ENCODE assay signal across 10 mouse cellular contexts in the genomic region with DNA sequence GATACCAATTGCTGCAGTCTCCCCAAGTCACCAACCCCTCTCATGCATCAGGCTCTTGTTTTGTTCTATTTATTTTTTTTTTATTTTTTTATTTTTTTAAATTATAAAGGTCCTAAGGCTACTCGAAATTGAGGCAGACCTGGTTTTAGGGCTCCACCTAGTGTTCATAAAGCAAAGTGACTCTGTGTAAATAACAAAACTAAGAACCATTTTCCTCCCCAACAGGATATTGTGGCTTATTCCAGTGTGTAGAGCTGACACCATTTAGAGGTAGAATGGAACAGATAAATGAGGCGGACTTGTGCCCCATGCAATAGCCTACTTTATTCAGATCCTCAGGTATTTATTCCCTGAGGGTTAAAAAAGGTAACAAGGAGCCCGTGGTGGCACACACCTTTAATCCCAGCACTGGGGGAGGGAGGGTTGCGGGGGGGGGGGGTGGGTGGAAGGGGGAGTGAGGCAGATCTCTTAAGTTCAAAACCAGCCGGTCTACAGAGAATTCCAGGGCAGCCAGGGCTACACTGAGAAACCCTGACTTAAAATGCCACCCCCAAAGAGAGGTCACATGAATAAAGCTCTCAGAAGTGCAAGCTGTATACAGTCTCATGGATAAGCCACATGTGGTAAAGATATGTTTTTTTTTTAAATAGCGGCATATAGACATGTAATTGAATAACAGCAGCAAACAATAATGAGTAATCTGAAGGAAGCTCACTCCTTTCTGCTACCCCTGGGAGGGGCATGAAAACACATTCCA. TPM values are rescaled to one million over a fixed set of nuclear protein-coding genes. Genes with fewer than 3 reads are reported as not detected.
A peak's percentile ranks its signal among the peaks of the same experiment; 100 is the strongest.
DNase-seq lines count a peak whose midpoint lies in the region; ATAC-seq and TF ChIP-seq lines count a peak whose summit lies in the region.
"Had no signal": no experiment of that assay in that cellular context is flagged by ENCODE, and none has a peak within 500 bp of the region (broad histone marks: within the 10 kb centered on the region; RNA-seq: fewer than 3 reads in every experiment).

No protein-coding gene starts in this region.

- no peaks in the 10 kb centered on the region for H3K4me1 ChIP-seq in limb, embryonic 14.5 days (ENCODE audit: control insufficient read depth, insufficient read depth, low read length)
- H3K4me1 ChIP-seq in limb, embryonic 10.5 days, result peaks cover 5% of the 10 kb centered on the region; the same call in 1 of the 2 replicates
- no peaks in the 10 kb centered on the region; the same call in 1 of the 2 replicates for H3K4me1 ChIP-seq in forebrain, embryonic 15.5 days
- no peaks in the 10 kb centered on the region for H3K4me1 ChIP-seq in midbrain, embryonic 15.5 days
- H3K4me1 ChIP-seq in heart, embryonic 11.5 days (ENCODE audit: control insufficient read depth, insufficient read depth, low read length), result no peaks in the 10 kb centered on the region

- H3K27ac ChIP-seq in limb, embryonic 14.5 days (replicated peaks; ENCODE audit: low read depth, low read length), result no peak overlapping the region
- no peak overlapping the region for H3K27ac ChIP-seq in limb, embryonic 10.5 days
- no peak overlapping the region for H3K27ac ChIP-seq in forebrain, embryonic 15.5 days (replicated peaks)
- no peak overlapping the region for H3K27ac ChIP-seq in midbrain, embryonic 15.5 days
- H3K27ac ChIP-seq in heart, embryonic 11.5 days (ENCODE audit: low read depth, low read length), result no peak overlapping the region
- H3K27ac ChIP-seq: embryonic facial prominence, embryonic 13.5 days; limb, embryonic 15.5 days had no signal

- no peak for ATAC-seq in limb, embryonic 14.5 days (ENCODE audit: low FRiP score, low read depth)
- peak; percentile 72 for ATAC-seq in forebrain, embryonic 15.5 days (replicated peaks)
- peak; percentile 75 for ATAC-seq in midbrain, embryonic 15.5 days (replicated peaks)
- no peak for ATAC-seq in heart, embryonic 11.5 days (replicated peaks; ENCODE audit: insufficient number of reproducible peaks, low FRiP score, low TSS enrichment)

- no peak for TF ChIP-seq POLR2A in limb, embryonic 14.5 days (IDR thresholded peaks at IDR 0.05; ENCODE audit: borderline replicate concordance, extremely low read depth, insufficient read depth, insufficient read length)

- H3K36me3 ChIP-seq in limb, embryonic 14.5 days (ENCODE audit: control insufficient read depth, insufficient read depth, low read length), result no peaks in the 10 kb centered on the region
- H3K36me3 ChIP-seq in limb, embryonic 10.5 days, result no peaks in the 10 kb centered on the region
- H3K36me3 ChIP-seq in forebrain, embryonic 15.5 days, result no peaks in the 10 kb centered on the region
- no peaks in the 10 kb centered on the region for H3K36me3 ChIP-seq in midbrain, embryonic 15.5 days (replicated peaks)
- no peaks in the 10 kb centered on the region for H3K36me3 ChIP-seq in heart, embryonic 11.5 days (ENCODE audit: control insufficient read depth, insufficient read depth, low read length)
- H3K36me3 ChIP-seq: embryonic facial prominence, embryonic 13.5 days; limb, embryonic 15.5 days had no signal

- H3K4me2 ChIP-seq in limb, embryonic 14.5 days (replicated peaks; ENCODE audit: low read depth, low read length, severe bottlenecking), result no peak overlapping the region
- H3K4me2 ChIP-seq in forebrain, embryonic 15.5 days (replicated peaks), result no peak overlapping the region
- no peak overlapping the region for H3K4me2 ChIP-seq in midbrain, embryonic 15.5 days
- H3K4me2 ChIP-seq in heart, embryonic 11.5 days, result no peak overlapping the region
- H3K4me2 ChIP-seq: embryonic facial prominence, embryonic 13.5 days; limb, embryonic 15.5 days had no signal

- H3K4me3 ChIP-seq in limb, embryonic 14.5 days (replicated peaks; ENCODE audit: low read length), result no peak overlapping the region
- no peak overlapping the region for H3K4me3 ChIP-seq in limb, embryonic 10.5 days
- no peak overlapping the region for H3K4me3 ChIP-seq in forebrain, embryonic 15.5 days
- no peak overlapping the region for H3K4me3 ChIP-seq in midbrain, embryonic 15.5 days
- no peak overlapping the region for H3K4me3 ChIP-seq in heart, embryonic 11.5 days (ENCODE audit: low read depth, low read length)
- H3K4me3 ChIP-seq: embryonic facial prominence, embryonic 13.5 days; limb, embryonic 15.5 days had no signal

- peak; percentile 27 for DNase-seq in adrenal gland, postnatal 14 days
- DNase-seq in adrenal gland, postnatal 25 days, result no peak
- DNase-seq in limb, embryonic 14.5 days (ENCODE audit: low spot score), result peak; percentile 47
- no peak for DNase-seq in limb, embryonic 10.5 days (ENCODE audit: low spot score)
- no peak for DNase-seq in spleen, postnatal 14 days (ENCODE audit: low spot score in 2 of 2)

- no peaks in the 10 kb centered on the region for H3K9me3 ChIP-seq in limb, embryonic 14.5 days (ENCODE audit: control insufficient read depth, low read length)
- H3K9me3 ChIP-seq in limb, embryonic 10.5 days (replicated peaks), result no peaks in the 10 kb centered on the region
- no peaks in the 10 kb centered on the region for H3K9me3 ChIP-seq in forebrain, embryonic 15.5 days
- no peaks in the 10 kb centered on the region for H3K9me3 ChIP-seq in midbrain, embryonic 15.5 days
- H3K9me3 ChIP-seq in heart, embryonic 11.5 days (replicated peaks; ENCODE audit: control insufficient read depth, low read length), result no peaks in the 10 kb centered on the region
- H3K9me3 ChIP-seq: embryonic facial prominence, embryonic 13.5 days; limb, embryonic 15.5 days had no signal

- H3K27me3 ChIP-seq in limb, embryonic 14.5 days (ENCODE audit: control insufficient read depth, insufficient read depth, low read length), result no peaks in the 10 kb centered on the region
- H3K27me3 ChIP-seq in limb, embryonic 10.5 days (ENCODE audit: low read depth, poor library complexity, severe bottlenecking), result no peaks in the 10 kb centered on the region
- no peaks in the 10 kb centered on the region for H3K27me3 ChIP-seq in forebrain, embryonic 15.5 days
- H3K27me3 ChIP-seq in midbrain, embryonic 15.5 days (replicated peaks), result no peaks in the 10 kb centered on the region
- H3K27me3 ChIP-seq in heart, embryonic 11.5 days (ENCODE audit: control insufficient read depth, insufficient read depth, low read length), result peaks cover 3% of the 10 kb centered on the region; the same call in 1 of the 2 replicates
- H3K27me3 ChIP-seq: embryonic facial prominence, embryonic 13.5 days; limb, embryonic 15.5 days had no signal

- 40% methylated on average over 6 of the region's 6 CpGs for WGBS in limb, embryonic 14.5 days
- 45% methylated on average over 6 of the region's 6 CpGs for WGBS in limb, embryonic 10.5 days
- 35% methylated on average over 6 of the region's 6 CpGs for whole genome bisulfite sequencing in forebrain, embryonic 15.5 days
- 37% methylated on average over 6 of the region's 6 CpGs for WGBS in midbrain, embryonic 15.5 days
- WGBS in heart, embryonic 11.5 days (ENCODE audit: insufficient replicate concordance), result 45% methylated on average over 6 of the region's 6 CpGs

- no peak overlapping the region for H3K9ac ChIP-seq in limb, embryonic 14.5 days (ENCODE audit: low read depth, low read length, severe bottlenecking)
- H3K9ac ChIP-seq in forebrain, embryonic 15.5 days (replicated peaks), result no peak overlapping the region
- H3K9ac ChIP-seq in midbrain, embryonic 15.5 days, result no peak overlapping the region
- no peak overlapping the region for H3K9ac ChIP-seq in heart, embryonic 11.5 days (ENCODE audit: low read depth, low read length)
- H3K9ac ChIP-seq: embryonic facial prominence, embryonic 13.5 days; limb, embryonic 15.5 days had no signal

RNA-seq across cellular contexts. Expression of gene Noc4l, which starts 17.1 kb away (rescaled TPM):
- total RNA-seq in adrenal gland, postnatal 14 days (2021), result 24.7 and 26.3 TPM in 2 replicates
- total RNA-seq in adrenal gland, postnatal 25 days (2021), result 17.6 and 28.2 TPM in 2 replicates
- polyA plus RNA-seq in limb, embryonic 14.5 days (2012; rRNA removed), result 70.8 and 85.6 TPM in 2 replicates
- polyA plus RNA-seq in limb, embryonic 14.5 days (2014; fragmentation: Nextera tagmentation; extraction: Ambion mirVana), result 40.1 and 43.0 TPM in 2 replicates
- polyA plus RNA-seq in limb, embryonic 10.5 days (2016; fragmentation: Nextera tagmentation; extraction: Ambion mirVana), result 90.4 and 102 TPM in 2 replicates
- 44.4 and 50.5 TPM in 2 replicates for polyA plus RNA-seq in forebrain, embryonic 15.5 days (2015; fragmentation: Nextera tagmentation; extraction: Ambion mirVana)
- polyA plus RNA-seq in midbrain, embryonic 15.5 days (2015; fragmentation: Nextera tagmentation; extraction: Ambion mirVana), result 48.1 and 50.1 TPM in 2 replicates
- 35.8 and 41.7 TPM in 2 replicates for polyA plus RNA-seq in heart, embryonic 11.5 days (2014; fragmentation: Nextera tagmentation; extraction: Ambion mirVana)

RNA-seq across cellular contexts. Expression of gene Ddx51, which starts 17.1 kb away (rescaled TPM):
- 15.7 and 23.6 TPM in 2 replicates for total RNA-seq in adrenal gland, postnatal 14 days (2021)
- total RNA-seq in adrenal gland, postnatal 25 days (2021), result 15.5 and 19.6 TPM in 2 replicates
- 29.2 and 31.8 TPM in 2 replicates for polyA plus RNA-seq in limb, embryonic 14.5 days (2012; rRNA removed)
- polyA plus RNA-seq in limb, embryonic 14.5 days (2014; fragmentation: Nextera tagmentation; extraction: Ambion mirVana), result 27.5 and 28.2 TPM in 2 replicates
- polyA plus RNA-seq in limb, embryonic 10.5 days (2016; fragmentation: Nextera tagmentation; extraction: Ambion mirVana), result 38.1 and 51.8 TPM in 2 replicates
- polyA plus RNA-seq in forebrain, embryonic 15.5 days (2015; fragmentation: Nextera tagmentation; extraction: Ambion mirVana), result 22.6 and 24.3 TPM in 2 replicates
- polyA plus RNA-seq in midbrain, embryonic 15.5 days (2015; fragmentation: Nextera tagmentation; extraction: Ambion mirVana), result 21.0 and 22.0 TPM in 2 replicates
- 18.0 and 22.0 TPM in 2 replicates for polyA plus RNA-seq in heart, embryonic 11.5 days (2014; fragmentation: Nextera tagmentation; extraction: Ambion mirVana)

Comparison
In these comparisons a context has a peak if more than half of its experiments do, and no peak if none do; other contexts are left out.
1. DNase-seq: peak in adrenal gland, postnatal 14 days (single experiment) and limb, embryonic 14.5 days (single experiment); none in adrenal gland, postnatal 25 days (single experiment), limb, embryonic 10.5 days (single experiment) and spleen, postnatal 14 days (0 of 2).
2. ATAC-seq: peak in forebrain, embryonic 15.5 days (single experiment) and midbrain, embryonic 15.5 days (single experiment); none in limb, embryonic 14.5 days (single experiment) and heart, embryonic 11.5 days (single experiment).